Mouse (Mus musculus): ENCODE measurements at regions not wholly inside any gene's neighbourhood (a gene's known extent, or its start where the extent isn't known, plus 50 kb on each side); places are given as distances from the start of the nearest gene placed in this dataset.

DNA sequence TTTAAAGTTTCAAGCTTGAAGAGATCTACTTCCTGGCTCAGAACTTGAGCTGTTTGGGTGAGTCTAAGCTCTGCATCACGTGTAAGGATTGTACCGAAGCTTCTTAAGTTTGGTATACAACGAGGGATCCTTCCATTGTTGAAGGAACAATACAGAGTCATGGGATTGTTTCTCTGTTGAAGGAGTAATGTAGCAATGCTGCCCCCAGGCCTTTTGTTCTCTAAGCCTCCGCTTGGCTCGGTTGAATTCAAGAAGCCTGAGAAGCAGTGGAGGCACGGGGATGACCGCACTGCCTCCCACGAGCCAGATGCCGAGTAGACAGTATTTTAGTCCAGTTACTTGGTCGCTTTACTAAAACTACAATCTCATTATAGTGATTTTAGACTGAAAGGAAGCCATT lies 90.9 kb upstream of the Nampt start:
- no peak for TF ChIP-seq CTCF (IDR thresholded peaks at IDR 0.05)
- no peak for TF ChIP-seq EP300 (IDR thresholded peaks at IDR 0.05)
